Mouse (Mus musculus) forebrain, embryonic 12.5 days (tissue): ENCODE measurements around the gene Esrrg. TPM values are rescaled to one million over a fixed set of nuclear protein-coding genes. Genes with fewer than 3 reads are reported as not detected.

Experiments used
- ATAC-seq: fragments of 200-750 bp; cut with Nextera tagmentation; 2 replicates; pipeline ENCODE4 v1.8.0; 2017; ENCODE audit warnings: moderate TSS enrichment; ENCODE audit not compliant: low FRiP score
- H3K27ac ChIP-seq: fragments of 300-500 bp; sonication (generic); 2 replicates; pipeline ENCODE4 v1.5.1; 2016; ENCODE audit warnings: mild to moderate bottlenecking
- H3K27me3 ChIP-seq: fragments of 300-500 bp; sonication (generic); 2 replicates; pipeline ENCODE4 v1.6.1; 2016; ENCODE audit warnings: mild to moderate bottlenecking
- H3K36me3 ChIP-seq: fragments of 300-500 bp; sonication (generic); replicated peaks from 2 replicates; pipeline ENCODE4 v1.6.1; 2016; ENCODE audit warnings: mild to moderate bottlenecking
- H3K4me1 ChIP-seq: fragments of 300-500 bp; sonication (generic); 2 replicates; pipeline ENCODE4 v1.6.1; 2016
- H3K4me2 ChIP-seq: fragments of 300-500 bp; sonication (generic); 2 replicates; pipeline ENCODE4 v1.6.1; 2016; ENCODE audit warnings: mild to moderate bottlenecking, moderate library complexity
- H3K4me3 ChIP-seq: fragments of 300-500 bp; sonication (generic); replicated peaks from 2 replicates; pipeline ENCODE4 v1.5.1; 2016; ENCODE audit warnings: mild to moderate bottlenecking
- H3K9ac ChIP-seq: fragments of 300-500 bp; sonication (generic); 2 replicates; pipeline ENCODE4 v1.6.1; 2016; ENCODE audit warnings: mild to moderate bottlenecking
- H3K9me3 ChIP-seq: fragments of 300-500 bp; sonication (generic); 2 replicates; pipeline ENCODE4 v1.6.1; 2016
- whole genome bisulfite sequencing: fragments of 180-500 bp; shearing (Covaris S2); methylation state at CpG from one replicate; pipeline ENCODE4 v1.1.7; 2016; 5-methylcytosine and 5-hydroxymethylcytosine counted together
- polyA plus RNA-seq: library from polyadenylated mRNA; unstranded; fragments of >200 nt; fragmentation: Nextera tagmentation; extraction: Ambion mirVana; gene quantifications from 2 replicates; pipeline ENCODE4 v1.2.1, GENCODE M21; 2016

The Esrrg gene
- polyA plus RNA-seq, result 8.1 and 9.1 TPM in 2 replicates

DNA sequence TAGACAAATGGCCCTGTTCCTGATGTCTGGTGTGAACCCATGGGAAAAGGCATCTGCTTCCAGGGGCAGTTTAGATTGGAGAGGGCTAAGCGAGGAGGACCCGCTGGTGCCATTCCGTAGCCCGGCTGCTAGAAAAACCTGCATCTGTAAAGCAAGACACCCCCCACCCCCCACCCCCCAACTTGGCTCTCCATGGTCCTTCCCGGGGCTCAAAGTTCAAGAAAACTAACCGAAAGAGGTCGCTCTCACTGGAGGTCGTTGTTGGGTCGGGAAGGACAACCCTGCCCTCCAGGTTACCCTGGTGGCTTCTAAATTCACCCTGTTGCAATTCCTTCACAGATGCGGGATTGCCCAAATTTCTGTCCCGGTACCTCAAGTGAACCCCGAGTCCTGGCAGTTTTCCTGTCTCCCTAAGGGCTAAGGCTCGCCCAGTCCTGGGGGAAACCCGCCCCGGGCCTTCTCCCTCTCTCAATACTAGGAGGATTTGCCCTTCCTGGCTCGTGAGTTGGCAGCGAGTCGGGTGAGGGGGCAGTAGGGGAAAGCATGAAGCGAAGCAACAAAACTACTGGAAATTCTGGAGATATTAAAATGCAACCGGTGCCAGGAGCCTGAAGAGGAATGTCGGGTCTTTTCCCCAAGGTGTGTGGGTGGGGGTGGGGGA is at the start of gene Esrrg:
Esrrg (plus strand) TSS at position 531 of the 661 bp plus-strand sequence.
- Histone ChIP-seq H3K9me3 (no peaks in the 10 kb centered on the region), H3K4me1 (peaks cover 62% of the 10 kb centered on the region), H3K9ac (peak within 1 kb of the TSS; percentile 44), H3K27ac (no peak within 1 kb of the TSS), H3K36me3 (no peaks in the 10 kb centered on the region), H3K4me3 (peak within 1 kb of the TSS; percentile 44), H3K4me2 (peak within 1 kb of the TSS; percentile 84), H3K27me3 (peaks cover 91% of the 10 kb centered on the region)
- WGBS, result 2% methylated on average over 21 of the region's 21 CpGs
- no peak for ATAC-seq

DNA sequence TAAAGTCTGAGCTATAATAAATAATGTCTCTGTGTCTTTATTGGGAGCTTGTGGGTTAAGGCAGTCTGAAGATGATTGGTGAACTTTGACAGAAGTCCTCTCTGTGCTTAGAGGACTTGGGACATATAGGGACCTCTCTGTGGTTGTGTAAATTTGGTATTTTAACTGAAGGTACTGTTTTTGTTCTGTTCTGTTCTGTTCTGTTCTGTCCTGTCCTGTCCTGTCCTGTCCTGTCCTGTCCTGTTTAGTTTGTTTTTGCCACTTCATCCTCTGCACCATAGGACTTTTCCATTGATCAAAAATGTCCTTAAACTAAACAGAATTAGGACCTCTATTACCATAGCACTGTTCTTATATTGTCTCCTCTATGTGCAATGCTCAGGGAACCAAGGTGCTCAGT is 24.6 kb upstream of the Esrrg start:
- no peak for ATAC-seq
- no peaks in the 10 kb centered on the region for H3K4me1 ChIP-seq
- no peak overlapping the region for H3K4me2 ChIP-seq
- no peak overlapping the region for H3K27ac ChIP-seq
- H3K9me3 ChIP-seq, result no peaks in the 10 kb centered on the region
- H3K4me3 ChIP-seq, result no peak overlapping the region
- no peaks in the 10 kb centered on the region for H3K36me3 ChIP-seq
- H3K27me3 ChIP-seq, result 0 out of 2 replicates have a peak, but pooled peaks cover under 1% of the 10 kb centered on the region
- H3K9ac ChIP-seq, result no peak overlapping the region

DNA sequence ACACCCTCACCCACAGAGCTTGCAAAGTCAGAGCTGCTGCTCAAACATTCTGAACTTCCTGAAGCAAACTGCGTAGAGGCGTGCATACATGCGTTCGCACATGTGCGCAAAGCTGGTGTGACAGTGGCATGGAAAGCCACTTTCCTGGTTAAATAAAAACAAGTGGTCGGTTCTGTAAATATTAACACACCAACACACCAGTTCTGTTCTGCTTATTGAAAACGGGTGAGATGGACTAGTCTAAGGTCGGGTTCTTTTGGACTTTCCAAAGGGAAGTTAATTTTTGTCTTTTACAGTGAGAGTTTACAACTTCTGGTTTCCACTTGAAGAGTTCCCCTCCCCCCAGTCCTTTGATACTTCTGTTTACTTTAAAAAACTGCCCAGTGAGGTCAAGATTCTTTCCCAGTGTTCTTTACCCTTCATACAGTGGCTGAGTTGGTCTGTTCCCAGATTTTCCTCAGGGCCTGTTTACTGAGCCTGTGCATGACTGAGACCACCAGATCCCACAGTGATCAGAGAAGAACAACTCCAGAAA is 22.0 kb upstream of the Esrrg start:
- Histone ChIP-seq H3K4me1 (no peaks in the 10 kb centered on the region), H3K9ac (no peak overlapping the region), H3K4me3 (no peak overlapping the region), H3K9me3 (no peaks in the 10 kb centered on the region), H3K27ac (no peak overlapping the region), H3K36me3 (no peaks in the 10 kb centered on the region), H3K27me3 (0 out of 2 replicates have a peak, but pooled peaks cover 4% of the 10 kb centered on the region), H3K4me2 (no peak overlapping the region)
- ATAC-seq, result no peak
- 94% methylated on average over 8 of the region's 8 CpGs for WGBS

DNA sequence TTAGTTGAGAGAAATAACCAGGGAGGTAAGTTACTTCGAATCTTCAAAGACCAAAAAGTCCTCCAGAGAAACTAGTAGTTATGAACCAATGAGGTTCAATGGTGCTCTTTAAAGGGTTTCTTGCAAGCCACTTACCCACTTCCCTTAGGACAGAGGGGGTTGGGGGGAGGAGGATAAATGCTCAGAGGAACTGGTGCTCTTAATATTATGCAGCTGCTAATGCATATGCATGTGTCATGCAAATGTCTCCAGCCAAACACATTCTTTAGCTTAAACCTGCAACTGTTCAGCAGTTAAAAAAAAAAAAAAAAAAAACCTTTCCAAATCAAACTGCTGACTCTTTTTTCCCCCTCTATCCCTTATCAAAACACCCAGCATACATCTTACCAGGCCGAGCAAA is 5.6 kb upstream of the Esrrg start:
- H3K4me2 ChIP-seq, result no peak overlapping the region
- H3K9ac ChIP-seq, result no peak overlapping the region
- H3K36me3 ChIP-seq, result no peaks in the 10 kb centered on the region
- no peak overlapping the region for H3K27ac ChIP-seq
- no peak for ATAC-seq
- H3K9me3 ChIP-seq, result no peaks in the 10 kb centered on the region
- 45% methylated on average over 2 of the region's 2 CpGs for WGBS
- peaks cover 59% of the 10 kb centered on the region for H3K27me3 ChIP-seq
- no peak overlapping the region for H3K4me3 ChIP-seq
- peaks cover 39% of the 10 kb centered on the region for H3K4me1 ChIP-seq

DNA sequence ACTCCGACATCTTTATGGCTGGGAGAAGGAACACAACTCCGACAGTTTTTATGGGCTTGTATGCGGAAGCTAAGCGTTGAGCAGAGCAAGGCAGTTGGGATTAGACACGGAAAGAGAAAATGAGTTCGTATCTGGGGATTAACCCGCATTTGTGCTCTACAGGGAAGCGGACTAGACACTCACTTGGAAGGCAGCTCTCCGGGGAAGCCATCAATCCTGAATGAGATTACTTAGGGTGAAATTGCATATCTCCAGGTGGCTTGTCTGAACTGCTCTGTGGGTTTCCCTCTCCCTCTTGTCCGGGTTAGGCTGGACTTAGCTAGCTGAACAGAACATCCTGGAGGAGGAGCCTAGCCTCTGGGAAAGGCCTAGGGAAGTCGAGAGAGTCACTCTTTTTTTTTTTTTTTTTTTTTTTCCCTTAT is 4.5 kb upstream of the Esrrg start:
- Histone ChIP-seq H3K27me3 (peaks cover 68% of the 10 kb centered on the region), H3K4me2 (no peak overlapping the region), H3K4me3 (no peak overlapping the region), H3K9ac (no peak overlapping the region), H3K9me3 (no peaks in the 10 kb centered on the region), H3K4me1 (peaks cover 51% of the 10 kb centered on the region), H3K27ac (no peak overlapping the region), H3K36me3 (no peaks in the 10 kb centered on the region)
- WGBS, result 3% methylated on average over 11 of the region's 11 CpGs
- ATAC-seq, result no peak

DNA sequence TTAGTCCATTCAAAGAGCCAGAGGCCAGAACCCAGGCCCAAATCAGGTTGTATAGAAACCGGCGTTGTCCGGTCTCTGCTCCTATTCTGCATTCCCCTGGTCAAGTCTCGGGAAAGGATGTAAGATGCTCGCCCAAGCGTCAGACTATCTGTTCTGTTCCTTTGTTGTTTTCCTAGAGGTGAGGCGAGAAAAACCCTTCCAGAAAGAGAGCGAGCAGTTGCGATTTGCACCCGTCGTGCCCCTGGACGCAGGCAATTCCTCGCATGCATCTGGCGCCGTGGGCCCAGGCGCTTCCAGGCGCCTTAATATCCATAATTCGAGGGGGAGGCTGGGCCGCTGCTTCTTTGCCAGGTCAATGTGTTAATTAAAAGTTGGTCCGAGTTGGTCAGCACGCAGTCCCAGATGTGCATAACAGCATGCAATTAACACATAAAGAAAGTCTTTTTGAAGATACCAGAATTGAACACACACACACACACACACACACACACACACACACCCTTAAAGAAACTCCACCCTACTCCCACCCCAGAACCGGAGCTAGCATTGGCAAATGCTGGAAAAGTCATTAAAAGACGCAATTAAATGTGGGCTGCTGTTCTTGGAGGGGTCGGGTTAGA is 3.8 kb upstream of the Esrrg start:
- no peak for ATAC-seq
- H3K4me1 ChIP-seq, result peaks cover 58% of the 10 kb centered on the region
- WGBS, result 2% methylated on average over 24 of the region's 24 CpGs
- peak overlapping the region; percentile 42 for H3K4me2 ChIP-seq
- H3K9me3 ChIP-seq, result no peaks in the 10 kb centered on the region
- no peaks in the 10 kb centered on the region for H3K36me3 ChIP-seq
- no peak overlapping the region for H3K27ac ChIP-seq
- no peak overlapping the region for H3K9ac ChIP-seq
- H3K4me3 ChIP-seq, result peak overlapping the region; percentile 18
- H3K27me3 ChIP-seq, result peaks cover 75% of the 10 kb centered on the region

DNA sequence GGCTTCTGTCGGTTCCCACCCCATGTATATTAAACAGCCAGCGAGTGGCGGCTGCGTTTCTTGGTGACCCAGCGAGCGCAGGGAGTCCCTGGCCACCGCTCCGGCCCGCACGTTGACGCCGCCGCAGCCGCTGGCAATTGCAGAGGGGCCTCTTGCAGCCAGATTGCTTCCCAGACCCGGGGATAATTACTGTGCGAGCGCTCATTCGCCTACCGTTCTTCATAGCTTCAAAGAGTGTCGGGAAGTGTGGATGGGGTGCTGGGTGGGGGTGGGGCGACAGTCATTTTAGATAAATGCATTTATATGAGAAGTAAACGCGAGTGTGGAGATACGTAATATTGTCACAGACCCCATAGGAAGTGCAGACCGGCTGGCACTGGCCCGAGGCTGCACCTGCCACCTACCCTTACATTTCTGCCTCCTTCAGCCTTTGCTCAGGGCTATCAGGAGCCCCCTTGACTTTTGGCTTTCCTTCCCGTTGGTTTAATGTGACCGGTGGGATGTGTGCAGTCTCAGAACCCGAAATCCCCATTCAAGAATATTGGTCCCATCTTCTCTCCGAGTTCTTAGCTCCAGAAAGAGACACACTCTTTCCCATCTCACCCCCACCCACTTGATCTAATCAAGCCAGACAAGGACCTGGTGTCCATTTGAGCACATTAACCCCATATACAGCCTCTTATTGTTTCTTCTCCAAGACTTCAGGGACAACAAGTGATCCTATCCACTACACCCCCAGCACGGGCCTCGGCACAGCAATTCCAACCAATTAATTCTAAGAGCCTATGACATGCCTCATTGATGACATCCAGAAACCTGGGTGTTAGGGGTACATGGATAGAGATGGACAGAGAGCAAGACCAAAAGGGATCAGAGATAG is 3.0 kb upstream of the Esrrg start:
- Histone ChIP-seq H3K36me3 (no peaks in the 10 kb centered on the region), H3K27me3 (peaks cover 83% of the 10 kb centered on the region), H3K27ac (no peak overlapping the region), H3K9ac (no peak overlapping the region), H3K4me2 (peak overlapping the region; percentile 42), H3K9me3 (no peaks in the 10 kb centered on the region), H3K4me3 (peak overlapping the region; percentile 18), H3K4me1 (peaks cover 62% of the 10 kb centered on the region)
- WGBS, result under 1% methylated on average over 32 of the region's 32 CpGs
- peak; percentile 35; the same call in 1 of the 2 replicates for ATAC-seq

DNA sequence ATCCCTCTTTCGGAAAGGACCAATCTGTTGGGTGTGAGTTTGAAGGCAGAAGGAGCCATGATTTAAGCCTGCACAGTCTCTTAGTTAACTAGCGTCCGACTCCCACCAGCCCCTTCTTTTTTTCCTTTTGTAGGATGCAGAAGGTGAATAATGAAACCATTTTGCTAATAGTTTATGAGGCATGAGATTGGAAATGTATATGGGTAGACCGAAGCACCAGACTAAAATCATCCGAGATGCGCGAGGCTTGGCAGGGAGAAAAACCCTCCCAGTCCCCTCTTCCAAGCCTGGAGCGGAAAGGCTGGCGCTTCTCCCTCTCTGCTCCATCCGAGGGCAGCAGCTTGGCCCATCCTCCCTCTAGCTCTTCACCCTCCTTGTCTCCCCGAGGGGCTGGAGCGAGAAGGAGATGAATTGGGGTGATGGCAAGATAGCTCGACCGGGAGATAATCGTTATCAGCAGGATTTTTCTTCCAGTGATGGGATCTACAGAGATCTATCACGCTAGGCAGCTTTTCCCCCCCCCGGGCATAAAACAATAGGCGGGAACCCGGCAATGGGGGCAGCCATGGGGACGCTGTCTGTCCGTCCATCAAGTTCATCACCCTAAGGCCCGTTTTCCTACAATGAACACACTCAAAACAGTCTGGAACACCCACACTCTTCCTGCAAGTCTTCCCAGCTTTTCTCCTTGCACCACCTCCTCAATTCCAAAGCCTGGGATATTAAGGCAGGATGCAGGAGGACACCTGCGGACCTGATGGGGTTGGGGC is 2.1 kb upstream of the Esrrg start:
- Histone ChIP-seq H3K9ac (no peak overlapping the region), H3K4me2 (peak overlapping the region; percentile 26; the same call in 1 of the 2 replicates), H3K9me3 (no peaks in the 10 kb centered on the region)

DNA sequence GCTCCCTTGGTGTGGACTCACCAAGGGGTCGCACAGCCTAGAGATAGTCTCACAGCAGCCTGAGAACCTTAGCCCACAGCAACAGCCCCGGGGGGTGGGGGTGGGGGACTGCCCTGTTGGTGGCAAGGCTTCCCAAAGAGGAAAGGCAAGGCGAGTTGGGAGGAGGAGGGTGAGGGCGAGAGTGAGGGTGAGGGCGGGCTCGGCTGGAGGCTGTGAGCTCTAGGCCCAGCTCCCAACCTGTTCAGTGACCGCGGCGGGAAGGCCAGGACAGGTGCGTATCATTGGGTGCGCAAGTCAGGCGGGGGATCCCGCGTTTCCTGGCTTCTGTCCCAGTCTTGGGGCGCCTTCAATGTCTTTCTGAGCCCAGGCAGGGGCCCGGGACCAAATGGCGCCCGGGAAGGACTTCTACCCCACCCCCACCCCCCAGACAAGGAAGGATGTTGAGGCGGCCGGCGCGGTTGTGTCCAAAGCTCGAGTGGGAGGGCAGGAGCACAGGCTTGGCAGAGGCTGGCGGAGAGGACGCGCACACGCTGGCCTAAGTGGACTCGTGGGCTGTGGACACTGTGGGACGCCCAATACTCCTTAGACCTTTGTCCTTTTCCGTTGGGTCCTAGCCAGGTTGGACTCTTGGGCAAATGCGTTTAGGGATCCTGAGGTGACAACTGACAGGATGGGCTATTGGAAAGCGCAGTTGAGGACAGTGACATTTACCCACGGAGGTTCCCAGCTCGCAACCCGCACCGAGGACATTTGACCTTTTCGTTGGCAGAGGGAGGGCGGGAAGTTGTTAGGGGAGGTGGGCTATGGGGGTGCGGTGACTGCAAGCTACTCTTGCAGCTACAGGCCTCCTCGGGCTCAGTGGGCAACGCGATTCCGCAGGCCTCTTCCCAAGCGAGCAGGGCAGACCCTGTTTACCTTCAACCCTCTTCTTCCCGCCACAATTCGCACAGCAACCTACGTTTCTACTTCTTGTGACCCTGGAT is 1.2 kb upstream of the Esrrg start:
- Histone ChIP-seq H3K27me3 (peaks cover 97% of the 10 kb centered on the region), H3K4me1 (peaks cover 62% of the 10 kb centered on the region), H3K36me3 (no peaks in the 10 kb centered on the region), H3K9me3 (no peaks in the 10 kb centered on the region), H3K9ac (no peak overlapping the region), H3K27ac (no peak overlapping the region), H3K4me2 (peak overlapping the region; percentile 26), H3K4me3 (peak overlapping the region; percentile 10; the same call in 1 of the 2 replicates)
- no peak for ATAC-seq
- 2% methylated on average over 47 of the region's 47 CpGs for WGBS

More for the DNA sequence above, 2.1 kb upstream of the Esrrg start:
- under 1% methylated on average over 23 of the region's 23 CpGs for WGBS
- peaks cover 62% of the 10 kb centered on the region for H3K4me1 ChIP-seq
- ATAC-seq, result no peak
- H3K27ac ChIP-seq, result no peak overlapping the region
- H3K36me3 ChIP-seq, result no peaks in the 10 kb centered on the region
- H3K4me3 ChIP-seq, result 0 out of 2 replicates have a peak overlapping the region, but pooled peaks have one; percentile 10
- peaks cover 92% of the 10 kb centered on the region for H3K27me3 ChIP-seq

DNA sequence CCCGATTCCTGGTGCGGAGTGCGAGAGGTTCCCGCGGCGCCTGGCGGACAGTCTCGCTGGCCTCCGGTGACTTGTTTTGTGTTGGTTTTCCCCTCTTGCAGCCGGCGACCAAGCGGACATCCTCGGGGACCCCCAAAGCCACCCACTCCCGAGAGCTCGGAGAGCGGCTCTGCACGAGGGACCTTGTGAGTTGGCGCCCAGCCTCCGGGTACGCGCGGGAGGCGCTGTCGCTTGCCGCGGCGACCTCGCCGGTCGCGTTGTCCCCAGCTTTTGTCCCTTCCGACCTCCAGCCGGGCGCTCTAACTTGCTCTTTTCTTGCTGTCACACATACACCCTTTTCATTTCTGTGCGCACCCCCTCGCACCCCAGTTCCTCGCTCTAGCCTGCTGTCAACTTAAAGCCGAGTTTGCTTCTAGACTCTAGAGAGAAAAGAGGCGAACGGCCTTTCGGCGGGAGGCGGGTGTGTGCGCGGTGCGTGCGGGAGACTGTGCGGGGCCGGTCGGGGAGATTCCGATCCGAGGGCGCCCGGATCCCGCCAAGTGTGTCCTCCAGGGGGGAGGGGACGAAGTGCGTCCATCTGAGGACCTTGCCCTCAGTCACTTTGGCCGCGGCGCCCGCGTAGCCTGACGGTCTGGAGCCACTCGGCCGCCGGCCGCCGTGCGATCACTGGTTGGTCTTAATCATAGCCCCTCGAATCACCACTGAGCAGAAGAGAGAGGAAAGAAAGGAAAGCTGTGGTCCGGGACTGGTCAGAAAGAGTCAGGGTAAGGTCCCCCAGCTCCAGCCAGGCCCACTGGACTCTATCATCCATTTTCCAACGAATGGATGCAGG is 646 bp downstream of the Esrrg start:
- H3K4me2 ChIP-seq, result peak overlapping the region; percentile 84
- H3K4me3 ChIP-seq, result peak overlapping the region; percentile 44
- H3K27me3 ChIP-seq, result peaks cover 86% of the 10 kb centered on the region
- H3K9me3 ChIP-seq, result no peaks in the 10 kb centered on the region
- no peaks in the 10 kb centered on the region for H3K36me3 ChIP-seq
- H3K9ac ChIP-seq, result peak overlapping the region; percentile 44
- under 1% methylated on average over 71 of the region's 72 CpGs for WGBS
- peak; percentile 39 for ATAC-seq
- peaks cover 57% of the 10 kb centered on the region for H3K4me1 ChIP-seq
- H3K27ac ChIP-seq, result no peak overlapping the region
